Mouse (Mus musculus): Measurements from ENCODE around the gene Exosc5. TPM values are rescaled to one million over a fixed set of nuclear protein-coding genes. Genes with fewer than 3 reads are reported as not detected.

Gene Exosc5
- polyA plus RNA-seq, 1 experiment from 2014 or later = 40.4 TPM

Other genes with a start within 250 kb of the Exosc5 start
- gene Cxcl17, start 246.3 kb upstream of the Exosc5 start, polyA plus RNA-seq (2015; fragmentation: Nextera tagmentation; extraction: Ambion mirVana) = 0.27 and 0.40 TPM in 2 replicates
- gene Ceacam1, start 181.6 kb upstream of the Exosc5 start, polyA plus RNA-seq (2015; fragmentation: Nextera tagmentation; extraction: Ambion mirVana) = 2.6 and 2.9 TPM in 2 replicates
- 0.05 TPM in 1 of 2 replicates, not detected in the other for gene Ceacam2, start 119.3 kb upstream of the Exosc5 start, polyA plus RNA-seq (2015; fragmentation: Nextera tagmentation; extraction: Ambion mirVana)
- gene Erich4, start 43.3 kb upstream of the Exosc5 start, polyA plus RNA-seq (2015; fragmentation: Nextera tagmentation; extraction: Ambion mirVana) = not detected in 2 replicates
- 49.5 and 57.7 TPM in 2 replicates for gene Dmac2, start 39.8 kb upstream of the Exosc5 start, polyA plus RNA-seq (2015; fragmentation: Nextera tagmentation; extraction: Ambion mirVana)
- 5.7 and 5.8 TPM in 2 replicates for gene B3gnt8, start 32.5 kb upstream of the Exosc5 start, polyA plus RNA-seq (2015; fragmentation: Nextera tagmentation; extraction: Ambion mirVana)
- gene Bckdha, start 183 bp upstream of the Exosc5 start, polyA plus RNA-seq (2015; fragmentation: Nextera tagmentation; extraction: Ambion mirVana) = 56.3 and 56.9 TPM in 2 replicates
- gene Tmem91, start 16.0 kb downstream of the Exosc5 start, polyA plus RNA-seq (2015; fragmentation: Nextera tagmentation; extraction: Ambion mirVana) = 1.4 and 1.5 TPM in 2 replicates
- 30.8 and 32.8 TPM in 2 replicates for gene B9d2, start 21.6 kb downstream of the Exosc5 start, polyA plus RNA-seq (2015; fragmentation: Nextera tagmentation; extraction: Ambion mirVana)
- 4.3 TPM in 2 replicates for gene Tgfb1, start 27.8 kb downstream of the Exosc5 start, polyA plus RNA-seq (2015; fragmentation: Nextera tagmentation; extraction: Ambion mirVana)
- 19.7 and 22.1 TPM in 2 replicates for gene Ccdc97, start 59.9 kb downstream of the Exosc5 start, polyA plus RNA-seq (2015; fragmentation: Nextera tagmentation; extraction: Ambion mirVana)
- gene Hnrnpul1, start 95.6 kb downstream of the Exosc5 start, polyA plus RNA-seq (2015; fragmentation: Nextera tagmentation; extraction: Ambion mirVana) = 38.1 and 38.8 TPM in 2 replicates
- 47.3 and 48.6 TPM in 2 replicates for gene Axl, start 129.5 kb downstream of the Exosc5 start, polyA plus RNA-seq (2015; fragmentation: Nextera tagmentation; extraction: Ambion mirVana)
- gene Cyp2s1, start 157.7 kb downstream of the Exosc5 start, polyA plus RNA-seq (2015; fragmentation: Nextera tagmentation; extraction: Ambion mirVana) = 2.7 and 3.0 TPM in 2 replicates
- gene Cyp2b10, start 238.5 kb downstream of the Exosc5 start, polyA plus RNA-seq (2015; fragmentation: Nextera tagmentation; extraction: Ambion mirVana) = not detected in 2 replicates

All from heart, embryonic 13.5 days (tissue).